Mouse (Mus musculus) hindbrain, postnatal 0 days (tissue): ENCODE measurements around the gene Det1. TPM values are rescaled to one million over a fixed set of nuclear protein-coding genes. Genes with fewer than 3 reads are reported as not detected.

ENCODE experiments used
- ATAC-seq: fragments of 200-750 bp; cut with Nextera tagmentation; 2 replicates; pipeline ENCODE4 v1.8.0; 2017; ENCODE audit warnings: mild to moderate bottlenecking, moderate TSS enrichment, moderate library complexity
- DNase-seq: peaks from one replicate; pipeline ENCODE4 v3.0.0-alpha.2; 2015; ENCODE audit warnings: low spot score
- H3K27ac ChIP-seq: fragments of 300-500 bp; sonication (generic); 2 replicates; pipeline ENCODE4 v1.5.1; 2014; ENCODE audit warnings: mild to moderate bottlenecking
- H3K27me3 ChIP-seq: fragments of 300-500 bp; sonication (generic); 2 replicates; pipeline ENCODE4 v1.6.1; 2014; ENCODE audit warnings: low read length, mixed read lengths; ENCODE audit not compliant: insufficient read depth
- H3K36me3 ChIP-seq: fragments of 300-500 bp; sonication (generic); 2 replicates; pipeline ENCODE4 v1.6.1; 2014; ENCODE audit warnings: low read length, mixed read lengths; ENCODE audit not compliant: insufficient read depth
- H3K4me1 ChIP-seq: fragments of 300-500 bp; sonication (generic); 2 replicates; pipeline ENCODE4 v1.6.1; 2014; ENCODE audit warnings: antibody characterized with exemption, low read length, mixed read lengths; ENCODE audit not compliant: insufficient read depth
- H3K4me2 ChIP-seq: fragments of 300-500 bp; sonication (generic); 2 replicates; pipeline ENCODE4 v1.6.1; 2014; ENCODE audit warnings: low read depth, mild to moderate bottlenecking, low read length, moderate library complexity, mixed read lengths
- H3K4me3 ChIP-seq: fragments of 300-500 bp; sonication (generic); 2 replicates; pipeline ENCODE4 v1.5.1; 2014; ENCODE audit warnings: low read length
- H3K9ac ChIP-seq: fragments of 300-500 bp; sonication (generic); replicated peaks from 2 replicates; pipeline ENCODE4 v1.6.1; 2014; ENCODE audit warnings: mild to moderate bottlenecking, low read length, moderate library complexity, mixed read lengths
- H3K9me3 ChIP-seq: fragments of 300-500 bp; sonication (generic); 2 replicates; pipeline ENCODE4 v1.6.1; 2016; ENCODE audit warnings: low read length, mixed read lengths
- CTCF ChIP-seq: IDR thresholded peaks from 2 replicates; pipeline ENCODE4 v1.5.1; 2016; ENCODE audit warnings: antibody characterized with exemption, control low read depth, low read depth
- WGBS: fragments of 180-500 bp; shearing (Covaris S2); extraction: QIAGEN DNeasy Blood & Tissue Kit; methylation state at CpG from one replicate; pipeline ENCODE4 v1.1.7; 2014; 5-methylcytosine and 5-hydroxymethylcytosine counted together
- polyA plus RNA-seq: library from polyadenylated mRNA; unstranded; fragments of >200 nt; fragmentation: Nextera tagmentation; extraction: Ambion mirVana; gene quantifications from 2 replicates; pipeline ENCODE4 v1.2.1, GENCODE M21; 2015
- total RNA-seq: library from RNA; depleted of rRNA; stranded (reverse); fragments of >200 nt; gene quantifications from 2 replicates; pipeline ENCODE4 v1.2.3, GENCODE M21; 2014

Gene Det1
- total and polyA plus RNA-seq, 2 experiments from 2014 or later, result 6.4 to 10.4 TPM

- no peak overlapping the region for H3K27ac ChIP-seq
- no peaks in the 10 kb centered on the region for H3K9me3 ChIP-seq
- ATAC-seq, result no peak
- H3K36me3 ChIP-seq, result 0 out of 2 replicates have a peak, but pooled peaks cover 3% of the 10 kb centered on the region
- H3K4me1 ChIP-seq, result peaks cover 3% of the 10 kb centered on the region; the same call in 1 of the 2 replicates
- no peaks in the 10 kb centered on the region for H3K27me3 ChIP-seq
- no peak for TF ChIP-seq CTCF
- peak overlapping the region; percentile 44 for H3K4me2 ChIP-seq
- peak; percentile 46 for DNase-seq
- WGBS, result 14% methylated on average over 4 of the region's 4 CpGs
- H3K9ac ChIP-seq, result no peak overlapping the region
- H3K4me3 ChIP-seq, result no peak overlapping the region
Measured at GRCm38 (mm10) chr7:78886496-78886895, 39.4 kb upstream of the Det1 start.

- no peak for TF ChIP-seq CTCF
- H3K27ac ChIP-seq, result no peak overlapping the region
- H3K4me3 ChIP-seq, result no peak overlapping the region
- H3K9me3 ChIP-seq, result no peaks in the 10 kb centered on the region
- 0 out of 2 replicates have a peak, but pooled peaks cover 3% of the 10 kb centered on the region for H3K36me3 ChIP-seq
- 0 out of 2 replicates have a peak overlapping the region, but pooled peaks have one; percentile 15 for H3K9ac ChIP-seq
- WGBS, result 66% methylated on average over 5 of the region's 5 CpGs
- H3K27me3 ChIP-seq, result no peaks in the 10 kb centered on the region
- ATAC-seq (no peak), DNase-seq (peak; percentile 62)
- peaks cover 3% of the 10 kb centered on the region; the same call in 1 of the 2 replicates for H3K4me1 ChIP-seq
- peak overlapping the region; percentile 66 for H3K4me2 ChIP-seq
Measured at GRCm38 (mm10) chr7:78885404-78885803, 38.3 kb upstream of the Det1 start.

GRCm38 (mm10) chr7:78884139-78884538 lies 37.1 kb upstream of the Det1 start:
- Histone ChIP-seq H3K4me1 (peaks cover 3% of the 10 kb centered on the region; the same call in 1 of the 2 replicates), H3K4me3 (peak overlapping the region; percentile 54), H3K36me3 (0 out of 2 replicates have a peak, but pooled peaks cover 3% of the 10 kb centered on the region), H3K9ac (peak overlapping the region; percentile 50), H3K4me2 (peak overlapping the region; percentile 66), H3K27ac (peak overlapping the region; percentile 60; the same call in 1 of the 2 replicates), H3K27me3 (no peaks in the 10 kb centered on the region), H3K9me3 (no peaks in the 10 kb centered on the region)
- 2% methylated on average over 6 of the region's 6 CpGs for WGBS
- DNase-seq, result peak; percentile 91
- peak; percentile 50 for ATAC-seq
- TF ChIP-seq CTCF, result no peak

- Histone ChIP-seq H3K9me3 (no peaks in the 10 kb centered on the region), H3K4me1 (peaks cover 3% of the 10 kb centered on the region; the same call in 1 of the 2 replicates), H3K4me2 (peak overlapping the region; percentile 66), H3K9ac (peak overlapping the region; percentile 65), H3K27me3 (no peaks in the 10 kb centered on the region), H3K4me3 (peak overlapping the region; percentile 54), H3K36me3 (0 out of 2 replicates have a peak, but pooled peaks cover 2% of the 10 kb centered on the region), H3K27ac (peak overlapping the region; percentile 83)
- no peak for TF ChIP-seq CTCF
- ATAC-seq (no peak), DNase-seq (peak; percentile 9)
- WGBS, result 5% methylated on average over 8 of the region's 8 CpGs
Measured at GRCm38 (mm10) chr7:78883726-78884060, 36.6 kb upstream of the Det1 start.

GRCm38 (mm10) chr7:78883016-78883725 lies 36.1 kb upstream of the Det1 start:
- Histone ChIP-seq H3K4me1 (peaks cover 3% of the 10 kb centered on the region; the same call in 1 of the 2 replicates), H3K4me2 (peak overlapping the region; percentile 66), H3K9ac (peak overlapping the region; percentile 65), H3K36me3 (no peaks in the 10 kb centered on the region), H3K4me3 (peak overlapping the region; percentile 54), H3K27ac (peak overlapping the region; percentile 83), H3K27me3 (no peaks in the 10 kb centered on the region), H3K9me3 (no peaks in the 10 kb centered on the region)
- ATAC-seq (no peak), DNase-seq (peak; percentile 30)
- under 1% methylated on average over 34 of the region's 34 CpGs for WGBS
- TF ChIP-seq CTCF, result no peak

GRCm38 (mm10) chr7:78882469-78882837 lies 35.4 kb upstream of the Det1 start:
- no peaks in the 10 kb centered on the region for H3K9me3 ChIP-seq
- peak overlapping the region; percentile 83 for H3K27ac ChIP-seq
- no peaks in the 10 kb centered on the region for H3K27me3 ChIP-seq
- WGBS, result 1% methylated on average over 22 of the region's 23 CpGs
- DNase-seq (peak; percentile 88), ATAC-seq (peak; percentile 81)
- peak overlapping the region; percentile 65 for H3K9ac ChIP-seq
- H3K36me3 ChIP-seq, result no peaks in the 10 kb centered on the region
- no peak for TF ChIP-seq CTCF
- peak overlapping the region; percentile 54 for H3K4me3 ChIP-seq
- H3K4me1 ChIP-seq, result peaks cover 3% of the 10 kb centered on the region; the same call in 1 of the 2 replicates
- H3K4me2 ChIP-seq, result peak overlapping the region; percentile 66
